Mouse (Mus musculus): Measurements from ENCODE around the gene Tex14. TPM values are rescaled to one million over a fixed set of nuclear protein-coding genes. Genes with fewer than 3 reads are reported as not detected.
A peak's percentile ranks its signal among the peaks of the same experiment; 100 is the strongest.
"Not testable (repeated sequence)": the region's sequence is repeated elsewhere in the genome, so short reads cannot be mapped to it uniquely, and the experiment has no call there.

Gene Tex14
- polyA plus RNA-seq, 1 experiment from 2014 or later: 0.60 TPM

- no peak for ATAC-seq (ENCODE audit: low FRiP score, low read depth)
- WGBS: 86% methylated on average over 2 of the region's 2 CpGs
Observed at GRCm38 (mm10) chr11:87454035-87454690, 49.3 kb downstream of the Tex14 start.

GRCm38 (mm10) chr11:87455573-87455972 lies 50.7 kb downstream of the Tex14 start:
- Histone ChIP-seq H3K9me3 (no peaks in the 10 kb centered on the region), H3K9ac (replicated peaks) (no peak overlapping the region), H3K27ac (replicated peaks) (no peak overlapping the region), H3K4me3 (no peak overlapping the region), H3K4me2 (replicated peaks) (no peak overlapping the region), H3K4me1 (no peaks in the 10 kb centered on the region), H3K36me3 (no peaks in the 10 kb centered on the region), H3K27me3 (peaks cover under 1% of the 10 kb centered on the region; the same call in 1 of the 2 replicates)
- no peak for ATAC-seq (ENCODE audit: low FRiP score, low read depth)
- 93% methylated on average over 5 of the region's 5 CpGs for WGBS

More at GRCm38 (mm10) chr11:87454035-87454690, 49.3 kb downstream of the Tex14 start:
- Histone ChIP-seq H3K27me3 (no peaks in the 10 kb centered on the region), H3K4me3 (no peak overlapping the region), H3K9me3 (no peaks in the 10 kb centered on the region), H3K4me2 (replicated peaks) (no peak overlapping the region), H3K9ac (replicated peaks) (no peak overlapping the region), H3K4me1 (peaks cover 2% of the 10 kb centered on the region; the same call in 1 of the 2 replicates), H3K27ac (replicated peaks) (no peak overlapping the region), H3K36me3 (no peaks in the 10 kb centered on the region)

GRCm38 (mm10) chr11:87455984-87456383 lies 51.1 kb downstream of the Tex14 start:
- WGBS: 90% methylated on average over 4 of the region's 4 CpGs

GRCm38 (mm10) chr11:87460566-87460965 lies 55.7 kb downstream of the Tex14 start:
- H3K27me3 ChIP-seq: peaks cover 7% of the 10 kb centered on the region; the same call in 1 of the 2 replicates
- H3K4me1 ChIP-seq: no peaks in the 10 kb centered on the region
- H3K9ac ChIP-seq (replicated peaks): no peak overlapping the region
- H3K9me3 ChIP-seq: no peaks in the 10 kb centered on the region
- H3K4me3 ChIP-seq: no peak overlapping the region
- no peak overlapping the region for H3K27ac ChIP-seq (replicated peaks)
- WGBS: 86% methylated on average over 6 of the region's 6 CpGs
- H3K36me3 ChIP-seq: no peaks in the 10 kb centered on the region
- no peak for ATAC-seq (ENCODE audit: low FRiP score, low read depth)
- H3K4me2 ChIP-seq (replicated peaks): no peak overlapping the region

More at GRCm38 (mm10) chr11:87455984-87456383, 51.1 kb downstream of the Tex14 start:
- no peaks in the 10 kb centered on the region for H3K9me3 ChIP-seq
- peaks cover 4% of the 10 kb centered on the region; the same call in 1 of the 2 replicates for H3K27me3 ChIP-seq
- no peaks in the 10 kb centered on the region for H3K4me1 ChIP-seq
- no peak overlapping the region for H3K9ac ChIP-seq (replicated peaks)
- ATAC-seq (ENCODE audit: low FRiP score, low read depth): no peak
- no peaks in the 10 kb centered on the region for H3K36me3 ChIP-seq
- H3K4me2 ChIP-seq (replicated peaks): no peak overlapping the region
- H3K27ac ChIP-seq (replicated peaks): no peak overlapping the region
- H3K4me3 ChIP-seq: no peak overlapping the region

- Histone ChIP-seq H3K4me2 (replicated peaks) (peak overlapping the region; percentile 38), H3K4me3 (peak overlapping the region; percentile 23)
- not testable (repeated sequence) for H3K4me1 ChIP-seq; H3K36me3 ChIP-seq; H3K9ac ChIP-seq (replicated peaks); H3K9me3 ChIP-seq; H3K27me3 ChIP-seq; H3K27ac ChIP-seq (replicated peaks)
- peak; percentile 99 for ATAC-seq (ENCODE audit: low FRiP score, low read depth)
- under 1% methylated on average over 20 of the region's 58 CpGs for WGBS
Observed at GRCm38 (mm10) chr11:87461780-87462460, 57.1 kb downstream of the Tex14 start.

- no peak; the same call in 1 of the 2 replicates for ATAC-seq (ENCODE audit: low FRiP score, low read depth)
- H3K9ac ChIP-seq (replicated peaks): no peak overlapping the region
- H3K9me3 ChIP-seq: no peaks in the 10 kb centered on the region
- peak overlapping the region; percentile 70; the same call in 1 of the 2 replicates for H3K27ac ChIP-seq (replicated peaks)
- WGBS: 8% methylated on average over 9 of the region's 9 CpGs
- H3K27me3 ChIP-seq: peaks cover 13% of the 10 kb centered on the region; the same call in 1 of the 2 replicates
- no peaks in the 10 kb centered on the region for H3K4me1 ChIP-seq
- no peaks in the 10 kb centered on the region for H3K36me3 ChIP-seq
- H3K4me2 ChIP-seq (replicated peaks): no peak overlapping the region
- H3K4me3 ChIP-seq: no peak overlapping the region
Observed at GRCm38 (mm10) chr11:87462461-87463242, 57.8 kb downstream of the Tex14 start.

GRCm38 (mm10) chr11:87463243-87463540 lies 58.3 kb downstream of the Tex14 start:
- Histone ChIP-seq H3K4me2 (replicated peaks) (no peak overlapping the region), H3K27me3 (peaks cover 17% of the 10 kb centered on the region), H3K36me3 (no peaks in the 10 kb centered on the region), H3K9ac (replicated peaks) (no peak overlapping the region), H3K27ac (replicated peaks) (0 out of 2 replicates have a peak overlapping the region, but pooled peaks have one; percentile 6), H3K4me3 (no peak overlapping the region), H3K9me3 (no peaks in the 10 kb centered on the region), H3K4me1 (no peaks in the 10 kb centered on the region)
- ATAC-seq (ENCODE audit: low FRiP score, low read depth): no peak
- 58% methylated on average over 5 of the region's 5 CpGs for WGBS

- peaks cover 20% of the 10 kb centered on the region for H3K27me3 ChIP-seq
- H3K4me3 ChIP-seq; H3K27ac ChIP-seq (replicated peaks); H3K4me1 ChIP-seq; H3K9ac ChIP-seq (replicated peaks); H3K36me3 ChIP-seq; ATAC-seq (ENCODE audit: low FRiP score, low read depth); H3K4me2 ChIP-seq (replicated peaks); H3K9me3 ChIP-seq: not testable (repeated sequence)
- 75% methylated on average over 4 of the region's 4 CpGs for WGBS
Observed at GRCm38 (mm10) chr11:87463792-87464430, 59.0 kb downstream of the Tex14 start.

GRCm38 (mm10) chr11:87465990-87466593 lies 61.2 kb downstream of the Tex14 start:
- 79% methylated on average over 6 of the region's 6 CpGs for WGBS
- no peak overlapping the region for H3K27ac ChIP-seq (replicated peaks)
- H3K4me3 ChIP-seq: no peak overlapping the region
- peaks cover 15% of the 10 kb centered on the region for H3K27me3 ChIP-seq
- H3K4me1 ChIP-seq: 0 out of 2 replicates have a peak, but pooled peaks cover 3% of the 10 kb centered on the region
- H3K9ac ChIP-seq (replicated peaks): no peak overlapping the region
- no peaks in the 10 kb centered on the region for H3K9me3 ChIP-seq
- ATAC-seq (ENCODE audit: low FRiP score, low read depth): no peak
- no peaks in the 10 kb centered on the region for H3K36me3 ChIP-seq
- H3K4me2 ChIP-seq (replicated peaks): no peak overlapping the region

- H3K36me3 ChIP-seq: no peaks in the 10 kb centered on the region
- H3K9me3 ChIP-seq: no peaks in the 10 kb centered on the region
- no peak overlapping the region for H3K4me2 ChIP-seq (replicated peaks)
- WGBS: 65% methylated on average over 19 of the region's 19 CpGs
- no peak overlapping the region for H3K4me3 ChIP-seq
- peaks cover 15% of the 10 kb centered on the region for H3K27me3 ChIP-seq
- H3K9ac ChIP-seq (replicated peaks): no peak overlapping the region
- 0 out of 2 replicates have a peak, but pooled peaks cover 3% of the 10 kb centered on the region for H3K4me1 ChIP-seq
- no peak overlapping the region for H3K27ac ChIP-seq (replicated peaks)
- ATAC-seq (ENCODE audit: low FRiP score, low read depth): no peak
Observed at GRCm38 (mm10) chr11:87467491-87468277, 62.8 kb downstream of the Tex14 start.

- WGBS: 55% methylated on average over 7 of the region's 7 CpGs
- H3K36me3 ChIP-seq: no peaks in the 10 kb centered on the region
- H3K4me2 ChIP-seq (replicated peaks): no peak overlapping the region
- 0 out of 2 replicates have a peak, but pooled peaks cover 3% of the 10 kb centered on the region for H3K4me1 ChIP-seq
- H3K9ac ChIP-seq (replicated peaks): no peak overlapping the region
- H3K27ac ChIP-seq (replicated peaks): no peak overlapping the region
- peaks cover 15% of the 10 kb centered on the region for H3K27me3 ChIP-seq
- H3K9me3 ChIP-seq: no peaks in the 10 kb centered on the region
- ATAC-seq (ENCODE audit: low FRiP score, low read depth): no peak
- H3K4me3 ChIP-seq: no peak overlapping the region
Observed at GRCm38 (mm10) chr11:87468278-87468655, 63.4 kb downstream of the Tex14 start.
